Mouse (Mus musculus): ENCODE measurements around the gene Hjurp.

DNA sequence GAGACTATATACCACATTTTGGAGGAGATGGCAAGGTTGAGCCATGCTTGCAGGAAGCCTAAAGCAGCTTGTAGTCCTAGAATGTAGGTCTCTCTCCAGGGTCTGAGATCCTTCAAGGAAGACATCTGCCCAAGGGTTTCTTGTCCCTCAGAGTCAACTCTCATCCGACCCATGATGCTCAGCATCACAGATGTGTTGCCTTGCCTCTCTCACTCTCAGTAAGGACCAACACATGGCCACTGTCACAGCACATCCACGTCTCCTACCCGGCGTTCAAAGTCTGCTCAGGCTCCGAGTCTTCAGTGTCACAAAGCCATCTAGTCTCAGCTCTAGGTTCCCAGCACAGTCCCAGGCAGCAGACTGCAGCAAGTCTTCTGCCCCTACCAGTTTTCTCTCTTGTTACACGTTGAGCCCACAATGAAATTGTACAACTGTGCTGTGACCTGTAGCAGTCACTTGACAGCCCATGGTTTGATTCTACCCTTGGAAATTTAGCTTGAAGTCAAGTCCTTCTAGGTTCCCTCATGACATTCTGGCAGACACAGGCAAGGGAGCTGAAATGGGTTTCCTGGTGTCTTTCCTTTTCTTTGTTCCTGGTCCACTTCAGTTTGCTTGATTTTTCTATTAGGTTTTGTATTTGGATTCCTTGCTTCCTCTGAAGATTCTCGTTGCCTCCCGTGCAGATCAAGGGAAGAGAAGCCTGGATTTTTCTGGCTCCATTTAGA, 27.0 kb upstream of the Hjurp start:
- TF ChIP-seq CTCF (IDR thresholded peaks at IDR 0.05; ENCODE audit: low read depth, low read length), result no peak
- TF ChIP-seq TAL1 (conservative IDR thresholded peaks at IDR 0.05; ENCODE audit: low read depth, low read length), result no peak
- TF ChIP-seq GATA1 (IDR thresholded peaks at IDR 0.05; ENCODE audit: borderline replicate concordance, low read length), result no peak
